Mouse (Mus musculus) forebrain, embryonic 15.5 days (tissue): ENCODE results near the gene Gpr84. TPM values are rescaled to one million over a fixed set of nuclear protein-coding genes. Genes with fewer than 3 reads are reported as not detected.

Source experiments
- ATAC-seq: fragments of 200-750 bp; cut with Nextera tagmentation; replicated peaks from 2 replicates; pipeline ENCODE4 v1.8.0; 2017; ENCODE audit warnings: mild to moderate bottlenecking, moderate TSS enrichment, moderate library complexity
- H3K27ac ChIP-seq: fragments of 300-500 bp; sonication (generic); replicated peaks from 2 replicates; pipeline ENCODE4 v1.5.1; 2015; ENCODE audit warnings: mild to moderate bottlenecking, inconsistent platforms
- H3K27me3 ChIP-seq: fragments of 300-500 bp; sonication (generic); 2 replicates; pipeline ENCODE4 v1.6.1; 2015; ENCODE audit warnings: inconsistent platforms
- H3K36me3 ChIP-seq: fragments of 300-500 bp; sonication (generic); 2 replicates; pipeline ENCODE4 v1.6.1; 2015; ENCODE audit warnings: mild to moderate bottlenecking, inconsistent platforms
- H3K4me1 ChIP-seq: fragments of 300-500 bp; sonication (generic); 2 replicates; pipeline ENCODE4 v1.6.1; 2015; ENCODE audit warnings: inconsistent platforms
- H3K4me2 ChIP-seq: fragments of 300-500 bp; sonication (generic); replicated peaks from 2 replicates; pipeline ENCODE4 v1.6.1; 2015; ENCODE audit warnings: mild to moderate bottlenecking, inconsistent platforms
- H3K4me3 ChIP-seq: fragments of 300-500 bp; sonication (generic); 2 replicates; pipeline ENCODE4 v1.5.1; 2015; ENCODE audit warnings: mild to moderate bottlenecking, inconsistent platforms
- H3K9ac ChIP-seq: fragments of 300-500 bp; sonication (generic); replicated peaks from 2 replicates; pipeline ENCODE4 v1.6.1; 2015; ENCODE audit warnings: mild to moderate bottlenecking, inconsistent platforms
- H3K9me3 ChIP-seq: fragments of 300-500 bp; sonication (generic); 2 replicates; pipeline ENCODE4 v1.6.1; 2016; ENCODE audit warnings: inconsistent platforms
- WGBS: fragments of 180-500 bp; shearing (Covaris S2); methylation state at CpG from one replicate; pipeline ENCODE4 v1.1.7; 2015; ENCODE audit warnings: mixed read lengths; 5-methylcytosine and 5-hydroxymethylcytosine counted together
- polyA plus RNA-seq: library from polyadenylated mRNA; unstranded; fragments of >200 nt; fragmentation: Nextera tagmentation; extraction: Ambion mirVana; gene quantifications from 2 replicates; pipeline ENCODE4 v1.2.1, GENCODE M21; 2015

Gene Gpr84
- polyA plus RNA-seq, 1 experiment from 2014 or later = 0.37 TPM

DNA sequence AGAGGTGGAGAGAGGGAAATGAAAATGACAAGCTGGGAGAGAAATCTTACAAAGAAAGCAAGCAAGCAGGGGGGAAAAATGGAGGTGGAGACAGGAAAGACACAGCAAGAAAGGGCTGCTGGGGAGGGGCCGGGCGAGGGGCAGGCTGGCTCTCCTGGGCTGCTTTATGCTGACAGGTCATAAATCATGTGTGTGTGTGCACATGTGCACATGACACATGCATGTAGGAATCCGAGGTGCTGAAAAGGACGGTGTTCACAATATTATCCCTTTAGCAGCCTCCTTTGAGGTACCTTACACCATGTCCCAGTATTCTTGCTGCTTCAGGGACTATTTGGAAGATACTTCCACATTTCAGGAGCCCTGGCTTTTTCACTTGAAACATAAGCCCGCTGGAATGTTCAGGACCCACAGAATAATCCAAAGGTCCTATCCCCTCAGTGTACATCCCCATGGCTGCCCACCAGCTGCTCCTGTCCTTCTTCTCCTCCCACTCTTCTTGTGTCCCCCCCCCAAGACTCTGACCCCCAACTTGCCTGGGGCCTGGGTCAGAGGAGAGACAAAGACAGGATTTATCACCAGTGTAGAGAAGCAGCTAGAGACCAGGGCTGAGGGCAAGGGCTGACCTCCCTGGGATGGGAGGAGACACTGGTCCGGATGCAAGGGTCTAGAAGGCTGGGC, 7.9 kb downstream of the Gpr84 start:
- H3K36me3 ChIP-seq = peaks cover 4% of the 10 kb centered on the region; the same call in 1 of the 2 replicates
- H3K27ac ChIP-seq = peak overlapping the region; percentile 96
- 0 out of 2 replicates have a peak overlapping the region, but pooled peaks have one; percentile 16 for H3K9ac ChIP-seq
- H3K9me3 ChIP-seq = no peaks in the 10 kb centered on the region
- no peak for ATAC-seq
- no peaks in the 10 kb centered on the region for H3K27me3 ChIP-seq
- peaks cover 87% of the 10 kb centered on the region for H3K4me1 ChIP-seq
- H3K4me2 ChIP-seq = no peak overlapping the region
- no peak overlapping the region for H3K4me3 ChIP-seq
- WGBS = 56% methylated on average over 6 of the region's 6 CpGs

DNA sequence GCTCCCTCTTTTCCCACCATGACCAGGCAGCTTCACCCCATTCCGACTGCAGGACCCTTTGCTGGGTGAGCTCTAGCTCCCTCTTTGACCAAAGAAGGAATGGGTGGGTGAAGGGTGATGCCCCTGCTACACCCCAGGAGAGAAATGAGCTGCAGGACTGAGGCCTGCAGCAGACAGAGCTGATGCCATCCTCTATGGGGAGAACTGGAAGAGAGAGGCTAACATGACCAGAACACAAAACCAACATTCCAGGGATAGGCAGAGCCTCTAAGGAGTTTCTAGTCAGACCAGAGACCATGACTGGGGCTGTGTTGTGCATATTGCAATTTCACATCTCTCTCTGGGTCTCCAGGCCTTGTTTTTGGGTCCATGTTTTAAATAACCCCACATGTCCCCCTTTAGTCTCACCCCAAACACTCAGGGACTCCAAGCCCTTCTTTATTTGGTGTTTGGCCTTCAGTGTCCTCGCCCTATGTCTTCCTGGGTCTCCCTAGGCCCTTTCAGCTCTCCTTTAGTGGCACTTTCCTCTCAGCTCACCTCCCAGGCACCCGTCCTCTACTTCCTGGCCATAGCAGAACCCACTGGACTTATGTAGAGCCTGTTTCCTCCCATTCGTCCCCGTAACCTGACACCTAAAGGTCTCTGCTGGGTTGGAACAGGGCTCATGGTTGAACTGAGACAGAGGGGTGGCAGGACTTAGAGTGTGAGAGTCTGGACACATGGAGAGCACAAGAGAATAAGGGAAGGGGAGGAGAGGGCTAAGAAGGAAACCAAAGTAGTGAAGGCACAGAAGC, 8.7 kb downstream of the Gpr84 start:
- H3K4me3 ChIP-seq = no peak overlapping the region
- 0 out of 2 replicates have a peak overlapping the region, but pooled peaks have one; percentile 16 for H3K9ac ChIP-seq
- no peaks in the 10 kb centered on the region for H3K27me3 ChIP-seq
- 37% methylated on average over 5 of the region's 5 CpGs for WGBS
- ATAC-seq = no peak
- peaks cover 4% of the 10 kb centered on the region; the same call in 1 of the 2 replicates for H3K36me3 ChIP-seq
- no peaks in the 10 kb centered on the region for H3K9me3 ChIP-seq
- peak overlapping the region; percentile 96 for H3K27ac ChIP-seq
- H3K4me1 ChIP-seq = peaks cover 88% of the 10 kb centered on the region
- no peak overlapping the region for H3K4me2 ChIP-seq

DNA sequence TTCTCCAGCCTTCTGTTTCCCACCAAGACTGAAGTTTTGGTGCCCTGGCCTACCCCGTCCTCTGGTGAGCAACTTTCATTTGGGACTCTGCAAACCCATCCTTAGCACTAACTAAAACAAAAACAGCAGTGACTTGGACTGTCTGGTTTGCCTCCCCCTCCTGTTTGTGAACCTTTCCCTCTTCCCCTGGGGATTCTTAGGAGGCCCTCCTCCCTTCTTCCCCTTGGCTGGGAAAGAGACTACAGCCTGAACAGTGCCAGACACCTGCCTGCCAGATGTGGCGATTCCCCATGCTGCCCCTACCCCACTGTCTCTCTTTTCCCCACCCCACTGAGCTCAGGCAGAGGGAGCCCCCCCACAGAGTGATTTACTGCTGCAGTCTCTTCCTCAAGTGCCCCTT, 9.4 kb downstream of the Gpr84 start:
- Histone ChIP-seq H3K4me2 (no peak overlapping the region), H3K27ac (peak overlapping the region; percentile 96)
- no peak for ATAC-seq

DNA sequence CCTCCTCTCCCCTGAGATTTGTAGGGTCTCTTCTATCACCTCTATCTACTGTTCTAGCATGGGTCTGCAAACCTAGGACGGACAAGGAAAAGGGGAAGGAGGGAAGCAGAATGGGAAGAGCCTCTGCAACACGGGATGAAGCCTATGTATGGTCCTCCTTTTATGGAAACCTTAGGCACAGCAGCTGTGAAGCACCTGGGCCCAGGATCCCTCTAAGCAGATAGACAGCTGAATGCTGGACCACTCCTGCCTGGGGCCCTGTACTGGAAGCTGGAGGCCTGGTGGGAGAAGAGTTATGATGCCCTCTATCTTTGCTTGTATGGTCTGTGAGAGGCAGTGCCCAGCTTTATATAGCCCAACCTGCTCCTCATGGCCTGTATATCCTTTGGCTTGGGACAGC, 9.9 kb downstream of the Gpr84 start:
- ATAC-seq = no peak
- peak overlapping the region; percentile 27 for H3K4me3 ChIP-seq

More for the DNA sequence above, 9.4 kb downstream of the Gpr84 start:
- peaks cover 91% of the 10 kb centered on the region for H3K4me1 ChIP-seq
- 15% methylated on average over 2 of the region's 2 CpGs for WGBS
- peak overlapping the region; percentile 49; the same call in 1 of the 2 replicates for H3K9ac ChIP-seq
- no peak overlapping the region for H3K4me3 ChIP-seq
- H3K9me3 ChIP-seq = no peaks in the 10 kb centered on the region
- peaks cover 6% of the 10 kb centered on the region for H3K36me3 ChIP-seq
- H3K27me3 ChIP-seq = no peaks in the 10 kb centered on the region

DNA sequence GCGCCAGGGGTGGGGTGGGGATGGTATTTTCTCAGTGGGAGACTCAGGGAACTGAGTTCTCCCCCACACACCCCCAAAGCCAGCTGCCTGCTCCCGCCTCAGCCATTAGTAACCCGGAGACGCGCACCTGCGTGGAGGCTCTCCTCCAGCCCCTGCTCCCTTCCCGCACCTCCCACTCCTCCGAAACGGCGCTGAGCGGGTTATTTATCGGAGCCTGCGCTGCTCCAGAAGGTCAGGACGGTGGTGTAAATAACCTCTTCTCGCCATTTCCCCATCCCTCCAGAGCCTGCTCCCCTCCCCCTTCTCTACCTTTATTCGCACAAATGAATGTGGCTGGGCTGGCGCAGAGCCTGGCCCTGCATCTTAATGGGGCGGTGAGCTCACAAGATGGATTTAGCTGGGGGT, 10.3 kb downstream of the Gpr84 start:
- peak overlapping the region; percentile 96 for H3K27ac ChIP-seq
- peaks cover 8% of the 10 kb centered on the region for H3K36me3 ChIP-seq
- WGBS = 4% methylated on average over 18 of the region's 18 CpGs
- H3K4me2 ChIP-seq = peak overlapping the region; percentile 53
- peak; percentile 51 for ATAC-seq
- no peaks in the 10 kb centered on the region for H3K9me3 ChIP-seq
- peaks cover 93% of the 10 kb centered on the region for H3K4me1 ChIP-seq
- peak overlapping the region; percentile 27 for H3K4me3 ChIP-seq
- peak overlapping the region; percentile 49 for H3K9ac ChIP-seq
- no peaks in the 10 kb centered on the region for H3K27me3 ChIP-seq

More for the DNA sequence above, 9.9 kb downstream of the Gpr84 start:
- Histone ChIP-seq H3K9me3 (no peaks in the 10 kb centered on the region), H3K27me3 (no peaks in the 10 kb centered on the region), H3K4me1 (peaks cover 91% of the 10 kb centered on the region), H3K27ac (peak overlapping the region; percentile 96), H3K36me3 (peaks cover 8% of the 10 kb centered on the region), H3K9ac (peak overlapping the region; percentile 49), H3K4me2 (peak overlapping the region; percentile 53)
- 0% methylated on average over 2 of the region's 2 CpGs for WGBS

DNA sequence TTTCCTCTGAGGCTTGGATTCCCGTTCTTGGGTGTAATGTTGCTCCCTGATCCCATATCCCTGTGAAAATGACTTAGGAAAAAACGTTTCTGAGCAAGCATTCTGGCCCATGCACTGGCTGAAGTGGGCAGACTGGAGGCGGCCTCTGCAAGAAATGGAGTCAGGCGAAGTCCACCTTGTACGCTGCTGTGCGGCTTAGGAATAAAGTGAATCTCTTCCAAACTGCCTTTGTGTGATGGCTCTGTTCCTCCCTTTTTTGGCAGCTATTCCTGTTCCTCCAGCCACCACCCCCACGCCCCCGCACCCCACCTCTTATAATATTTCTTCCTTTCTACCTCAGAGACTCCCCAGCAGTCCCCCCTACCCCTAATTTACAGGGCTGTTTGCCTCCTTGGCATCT, 10.8 kb downstream of the Gpr84 start:
- Histone ChIP-seq H3K9ac (peak overlapping the region; percentile 49), H3K27me3 (no peaks in the 10 kb centered on the region), H3K4me1 (peaks cover 90% of the 10 kb centered on the region), H3K9me3 (no peaks in the 10 kb centered on the region), H3K27ac (peak overlapping the region; percentile 96), H3K4me3 (peak overlapping the region; percentile 27), H3K4me2 (peak overlapping the region; percentile 53), H3K36me3 (peaks cover 8% of the 10 kb centered on the region)
- ATAC-seq = no peak; the same call in 1 of the 2 replicates
- 15% methylated on average over 8 of the region's 8 CpGs for WGBS

DNA sequence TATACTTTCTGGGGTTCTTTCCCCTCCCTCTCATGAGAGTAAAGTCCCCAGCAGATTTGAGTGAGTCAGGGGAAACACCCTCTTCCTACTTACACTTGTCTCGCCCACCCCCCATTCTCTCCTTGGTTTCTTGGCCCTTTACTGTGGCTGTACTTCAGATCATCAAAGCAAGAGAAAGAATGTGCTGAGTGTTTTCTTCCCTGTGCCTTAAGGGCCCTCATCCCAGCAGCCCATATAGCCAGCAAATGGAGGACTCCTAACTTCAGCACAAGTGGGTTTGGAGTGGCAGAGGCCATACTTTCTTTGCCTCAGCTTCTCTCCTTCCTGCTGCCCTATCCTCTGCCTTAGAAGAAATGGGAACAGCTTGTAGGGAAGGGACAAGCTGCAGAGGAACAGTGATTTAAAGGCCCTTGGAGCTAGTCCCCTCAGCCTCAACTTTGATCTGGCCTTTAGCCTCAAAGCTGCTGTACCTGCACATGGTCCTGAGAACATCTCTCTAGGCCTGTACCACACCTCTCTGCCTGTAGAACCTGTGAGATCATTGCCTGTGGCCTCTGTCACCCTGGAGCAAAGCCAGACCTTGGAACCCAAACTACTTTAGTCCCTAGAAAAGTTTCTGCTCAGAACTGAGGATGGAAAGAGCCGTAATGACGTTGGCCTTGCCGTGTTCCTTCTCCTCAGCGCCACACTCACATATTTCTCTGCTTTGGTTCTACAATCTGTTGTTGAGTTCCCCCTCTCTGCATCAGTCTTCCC, 11.4 kb downstream of the Gpr84 start:
- no peaks in the 10 kb centered on the region for H3K27me3 ChIP-seq
- 50% methylated on average over 5 of the region's 5 CpGs for WGBS
- H3K9me3 ChIP-seq = no peaks in the 10 kb centered on the region
- peaks cover 8% of the 10 kb centered on the region for H3K36me3 ChIP-seq
- peak overlapping the region; percentile 96 for H3K27ac ChIP-seq
- peak overlapping the region; percentile 53; the same call in 1 of the 2 replicates for H3K4me2 ChIP-seq
- H3K9ac ChIP-seq = peak overlapping the region; percentile 49; the same call in 1 of the 2 replicates
- H3K4me3 ChIP-seq = 0 out of 2 replicates have a peak overlapping the region, but pooled peaks have one; percentile 27
- ATAC-seq = no peak
- peaks cover 84% of the 10 kb centered on the region for H3K4me1 ChIP-seq

DNA sequence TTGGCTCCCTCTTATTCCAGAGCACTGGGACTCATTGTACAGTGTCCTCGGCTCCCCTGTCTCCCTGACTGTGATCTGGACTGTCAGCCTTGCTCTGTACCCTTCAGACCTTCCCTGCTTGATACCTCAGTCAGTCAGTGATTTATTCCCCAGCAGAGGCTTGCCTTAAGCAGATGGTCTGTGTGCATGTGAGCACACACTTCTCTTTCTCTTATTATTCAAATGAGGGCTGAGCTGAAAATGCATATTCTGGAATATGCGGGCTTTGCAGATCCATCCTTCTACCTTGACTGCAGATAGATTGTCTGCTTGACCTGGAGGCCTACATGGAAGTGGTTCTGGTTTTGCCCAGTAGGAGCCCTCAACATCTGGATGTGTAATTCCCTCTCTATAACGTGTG, 12.4 kb downstream of the Gpr84 start:
- peaks cover 74% of the 10 kb centered on the region for H3K4me1 ChIP-seq
- peak overlapping the region; percentile 96 for H3K27ac ChIP-seq
- H3K9me3 ChIP-seq = no peaks in the 10 kb centered on the region
- peaks cover 16% of the 10 kb centered on the region for H3K36me3 ChIP-seq
- H3K4me3 ChIP-seq = no peak overlapping the region
- ATAC-seq = no peak; the same call in 1 of the 2 replicates
- 36% methylated on average over 3 of the region's 3 CpGs for WGBS
- no peak overlapping the region for H3K9ac ChIP-seq
- H3K27me3 ChIP-seq = no peaks in the 10 kb centered on the region
- no peak overlapping the region for H3K4me2 ChIP-seq

DNA sequence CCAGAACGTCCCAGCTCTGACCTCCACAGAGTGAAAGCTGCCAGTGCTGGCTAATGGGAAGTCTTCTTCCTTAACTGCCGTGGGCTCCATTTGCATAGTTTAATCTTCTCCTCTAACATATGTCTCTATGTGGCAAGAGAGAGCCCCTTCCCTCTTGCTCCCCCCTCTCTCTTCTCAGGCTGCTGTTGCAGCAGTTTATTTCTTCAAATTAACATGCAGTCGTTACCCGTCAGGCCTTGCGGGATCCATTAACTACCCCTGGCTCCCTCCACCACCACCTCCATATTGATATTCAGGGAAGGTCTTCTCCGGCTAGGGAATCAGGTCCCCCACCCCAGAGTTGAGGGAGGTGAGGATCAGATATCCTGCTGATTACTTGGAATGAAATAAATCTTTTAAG, 13.1 kb downstream of the Gpr84 start:
- H3K27me3 ChIP-seq = no peaks in the 10 kb centered on the region
- peaks cover 23% of the 10 kb centered on the region for H3K36me3 ChIP-seq
- H3K4me3 ChIP-seq = no peak overlapping the region
- no peak overlapping the region for H3K4me2 ChIP-seq
- no peak overlapping the region for H3K9ac ChIP-seq
- peak overlapping the region; percentile 96 for H3K27ac ChIP-seq
- H3K9me3 ChIP-seq = no peaks in the 10 kb centered on the region
- no peak for ATAC-seq
- H3K4me1 ChIP-seq = peaks cover 68% of the 10 kb centered on the region
- 30% methylated on average over 6 of the region's 6 CpGs for WGBS

DNA sequence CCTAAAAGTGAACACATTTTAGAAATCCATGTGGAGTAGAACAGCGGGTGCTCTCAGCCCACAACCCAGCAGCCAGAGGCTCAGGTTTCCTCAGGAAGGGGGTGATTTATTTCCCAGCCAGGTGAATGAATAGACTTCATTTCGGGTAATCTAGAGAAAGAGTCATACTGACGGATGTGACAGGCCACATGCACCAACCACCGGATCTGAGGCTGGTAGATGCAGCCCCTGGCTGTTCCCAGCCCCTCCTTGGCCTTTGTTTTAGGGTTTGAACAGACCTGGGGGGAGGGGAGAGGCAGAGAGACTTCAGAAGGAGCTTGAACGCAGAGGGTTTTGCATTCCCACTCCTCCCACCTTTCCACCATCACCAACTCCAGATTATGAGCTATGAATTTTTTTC, 14.6 kb downstream of the Gpr84 start:
- H3K9ac ChIP-seq = no peak overlapping the region
- 10% methylated on average over 5 of the region's 5 CpGs for WGBS
- no peak for ATAC-seq
- H3K27me3 ChIP-seq = no peaks in the 10 kb centered on the region
- no peak overlapping the region for H3K4me3 ChIP-seq
- H3K4me2 ChIP-seq = no peak overlapping the region
- H3K36me3 ChIP-seq = peaks cover 31% of the 10 kb centered on the region
- H3K4me1 ChIP-seq = peaks cover 55% of the 10 kb centered on the region
- no peaks in the 10 kb centered on the region for H3K9me3 ChIP-seq
- H3K27ac ChIP-seq = 0 out of 2 replicates have a peak overlapping the region, but pooled peaks have one; percentile 96

DNA sequence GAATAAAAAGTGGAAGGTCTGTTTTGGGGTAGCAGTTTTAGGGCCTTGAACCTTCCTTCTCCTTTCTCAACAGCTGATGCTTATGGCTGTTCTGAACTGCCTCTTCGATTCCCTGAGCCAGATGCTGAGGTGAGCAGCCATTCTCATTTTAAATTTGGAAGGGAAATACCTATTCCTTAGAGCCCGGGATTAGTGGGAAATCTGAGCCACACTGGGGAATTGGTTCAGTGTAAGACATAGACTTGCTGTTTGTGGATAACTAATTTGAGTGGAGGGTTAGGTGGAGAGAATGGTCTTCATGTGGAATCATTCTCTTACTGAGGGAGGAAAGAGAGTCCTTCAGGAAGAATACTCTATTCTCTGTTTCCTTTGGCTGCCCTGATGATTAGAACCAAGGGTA, 15.8 kb downstream of the Gpr84 start:
- H3K36me3 ChIP-seq = peaks cover 36% of the 10 kb centered on the region
- no peak overlapping the region for H3K4me3 ChIP-seq
- H3K9me3 ChIP-seq = no peaks in the 10 kb centered on the region
- no peak overlapping the region for H3K9ac ChIP-seq
- peaks cover 44% of the 10 kb centered on the region for H3K4me1 ChIP-seq
- no peak for ATAC-seq
- H3K27ac ChIP-seq = no peak overlapping the region
- no peaks in the 10 kb centered on the region for H3K27me3 ChIP-seq
- 84% methylated on average over 2 of the region's 2 CpGs for WGBS
- H3K4me2 ChIP-seq = no peak overlapping the region
